Mouse (Mus musculus) thymus, adult 2 months (tissue): ENCODE results near the gene Pnp2.

Experiments
- CTCF ChIP-seq: fragments of 200-500 bp; IDR thresholded peaks from 2 replicates; pipeline ENCODE4 v1.5.1; 2012; ENCODE audit warnings: mild to moderate bottlenecking, control low read depth, low read length, moderate library complexity, borderline replicate concordance; ENCODE audit not compliant: control insufficient read depth, poor library complexity, insufficient read depth; ENCODE audit errors: extremely low read depth
- POLR2A ChIP-seq: fragments of 200-500 bp; IDR thresholded peaks from 2 replicates; pipeline ENCODE4 v1.6.1; 2012; ENCODE audit warnings: mild to moderate bottlenecking, low read length, control low read depth, moderate library complexity; ENCODE audit not compliant: control insufficient read depth, poor library complexity, insufficient read depth; ENCODE audit errors: extremely low read depth

GRCm38 (mm10) chr14:50970822-50971221 lies 15.0 kb downstream of the Pnp2 start:
- TF ChIP-seq POLR2A (no peak), CTCF (no peak)
